Mouse (Mus musculus) kidney, postnatal 25 days (tissue): ENCODE data around the gene Apoe.

Experiments used
- DNase-seq, 2 experiments: peaks; one replicate each; pipeline ENCODE4 v3.0.0; 2021; ENCODE audit warnings: mixed read lengths in 2 of 2

Apoe gene

GRCm38 (mm10) chr7:19716055-19716682 lies 17.2 kb upstream of the Apoe start:
- no peak for DNase-seq

DNA sequence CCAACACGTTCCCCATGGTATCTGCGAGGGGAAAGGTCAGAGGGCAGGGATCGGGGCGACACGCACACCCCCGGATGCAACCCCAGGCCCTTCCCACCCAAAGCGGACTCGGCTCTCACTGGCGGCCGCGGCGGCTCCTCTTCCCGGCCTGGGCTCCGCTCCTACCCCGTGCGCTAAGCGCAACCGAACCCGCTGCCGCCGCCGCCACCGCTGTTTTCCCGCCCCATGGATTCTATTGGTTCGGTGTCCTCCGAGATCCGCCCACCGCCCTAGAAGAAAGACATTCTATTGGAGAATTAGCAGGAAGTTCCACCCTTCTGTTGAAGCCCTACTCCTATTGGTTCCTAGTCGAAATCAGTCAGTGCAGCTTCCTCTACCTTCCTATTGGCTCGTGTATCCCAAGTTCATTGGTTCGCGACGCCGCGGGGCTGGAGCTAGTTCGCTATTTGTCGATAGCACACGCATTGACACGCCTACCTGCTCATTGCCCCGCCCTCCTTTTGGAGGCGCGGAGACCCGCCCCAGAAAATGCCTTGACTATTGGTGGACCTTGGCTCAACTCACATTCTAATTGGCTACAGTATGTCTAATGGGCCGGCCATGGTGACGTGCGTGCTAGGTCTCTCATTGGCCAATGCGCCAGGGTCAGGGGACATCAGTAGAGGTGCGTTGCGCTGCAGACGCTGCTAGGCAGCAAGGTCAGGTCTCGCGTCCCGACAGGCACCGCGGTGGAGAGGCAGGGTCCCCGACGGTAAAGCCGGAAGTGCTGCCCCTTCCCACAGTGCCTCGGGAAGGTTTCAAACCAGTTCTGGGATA lies 16.5 kb upstream of the Apoe start, which contains the start of gene Tomm40:
Gene Tomm40, minus strand, starts transcription at position 200 of the 816 bp plus-strand sequence.
- DNase-seq: peak; percentile 100

- no peak for DNase-seq
These were observed 15.8 kb upstream of the Apoe start for GRCm38 (mm10) chr7:19714836-19715235.

GRCm38 (mm10) chr7:19713598-19713997 lies 14.6 kb upstream of the Apoe start:
- DNase-seq: no peak

- peak in 1 of 2 experiments; percentile 26 for DNase-seq
These were observed 14.2 kb upstream of the Apoe start for GRCm38 (mm10) chr7:19713196-19713595.

- DNase-seq: peak in 1 of 2 experiments; percentile 27
These were observed 13.4 kb upstream of the Apoe start for GRCm38 (mm10) chr7:19712414-19712813.

DNA sequence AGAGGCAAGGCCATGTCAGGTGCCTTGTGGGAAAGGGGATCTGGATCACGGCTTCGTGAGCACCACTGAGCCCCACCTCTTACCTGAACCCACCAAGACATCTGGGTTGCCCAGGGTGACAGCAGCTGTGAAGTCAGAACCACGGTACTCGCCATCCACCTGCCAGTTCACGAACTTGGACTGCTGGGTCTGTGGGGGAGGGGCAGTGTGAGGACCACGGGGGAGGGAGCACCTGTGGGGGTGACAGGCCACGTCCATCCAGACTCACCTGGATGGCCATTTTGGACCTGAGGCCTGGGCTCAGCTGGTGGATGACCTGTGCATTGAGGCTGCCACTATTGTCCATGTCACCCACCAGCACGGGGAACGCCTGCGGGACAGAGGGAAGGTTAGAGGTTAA lies 11.7 kb upstream of the Apoe start:
- no peak for DNase-seq

- no peak for DNase-seq
These were observed 6.3 kb upstream of the Apoe start for GRCm38 (mm10) chr7:19705271-19705670.

DNA sequence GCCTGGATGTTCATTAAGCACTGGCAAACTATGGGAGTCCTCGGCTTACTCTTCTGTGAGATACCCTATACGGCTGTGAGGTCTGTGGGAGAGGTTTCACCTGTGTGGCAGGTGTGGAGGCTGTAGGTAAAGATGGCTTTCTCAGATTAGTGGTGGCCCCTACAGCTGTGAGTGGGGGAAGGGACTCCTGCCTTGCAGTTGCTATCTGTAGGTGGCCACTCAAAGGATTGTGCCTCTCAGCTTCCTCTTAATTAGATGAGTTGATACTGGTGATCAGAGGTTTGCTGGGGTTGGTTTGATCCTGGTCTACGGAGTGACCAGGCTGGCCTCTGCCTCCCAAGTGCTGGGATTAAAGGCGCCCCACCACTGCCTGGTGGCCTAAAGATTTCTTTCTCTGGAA lies 5.5 kb upstream of the Apoe start:
- DNase-seq: no peak

GRCm38 (mm10) chr7:19702859-19703555 lies 4.0 kb upstream of the Apoe start:
- no peak for DNase-seq

DNA sequence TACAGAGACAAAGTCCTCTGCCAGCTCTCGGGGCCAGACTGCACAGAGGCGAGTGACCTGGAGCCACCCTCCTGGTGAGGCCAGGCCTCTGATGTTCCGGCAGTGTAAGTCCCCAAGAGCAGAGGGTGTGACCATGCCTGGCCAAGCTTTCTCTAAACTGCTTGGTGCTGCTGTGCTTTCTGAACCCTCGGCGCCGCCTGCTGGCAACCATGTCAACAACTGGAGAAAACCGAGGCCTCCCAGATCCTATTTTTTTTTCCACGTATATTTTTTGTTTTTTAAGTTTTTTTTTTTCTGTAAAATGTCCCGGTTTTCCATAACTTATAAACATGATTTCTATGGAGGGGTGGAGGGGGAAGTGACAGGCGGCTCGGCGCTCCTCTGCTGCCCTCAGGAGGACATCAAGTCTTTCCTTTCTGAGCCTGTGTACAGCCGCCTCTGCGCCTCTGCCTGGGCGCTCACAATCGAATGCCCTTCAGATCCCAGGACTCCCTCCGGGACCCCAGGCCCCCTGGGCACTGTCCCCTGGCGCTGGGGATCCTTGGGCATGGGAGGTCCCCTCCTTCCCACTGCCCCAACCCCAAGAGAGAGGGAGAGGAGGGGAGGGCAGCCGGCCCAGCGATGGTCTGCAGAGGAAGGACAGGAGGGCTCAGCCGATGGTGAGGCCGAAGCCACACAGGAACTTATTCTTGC lies 2.2 kb upstream of the Apoe start:
- peak; percentile 91 to 94 for DNase-seq

DNA sequence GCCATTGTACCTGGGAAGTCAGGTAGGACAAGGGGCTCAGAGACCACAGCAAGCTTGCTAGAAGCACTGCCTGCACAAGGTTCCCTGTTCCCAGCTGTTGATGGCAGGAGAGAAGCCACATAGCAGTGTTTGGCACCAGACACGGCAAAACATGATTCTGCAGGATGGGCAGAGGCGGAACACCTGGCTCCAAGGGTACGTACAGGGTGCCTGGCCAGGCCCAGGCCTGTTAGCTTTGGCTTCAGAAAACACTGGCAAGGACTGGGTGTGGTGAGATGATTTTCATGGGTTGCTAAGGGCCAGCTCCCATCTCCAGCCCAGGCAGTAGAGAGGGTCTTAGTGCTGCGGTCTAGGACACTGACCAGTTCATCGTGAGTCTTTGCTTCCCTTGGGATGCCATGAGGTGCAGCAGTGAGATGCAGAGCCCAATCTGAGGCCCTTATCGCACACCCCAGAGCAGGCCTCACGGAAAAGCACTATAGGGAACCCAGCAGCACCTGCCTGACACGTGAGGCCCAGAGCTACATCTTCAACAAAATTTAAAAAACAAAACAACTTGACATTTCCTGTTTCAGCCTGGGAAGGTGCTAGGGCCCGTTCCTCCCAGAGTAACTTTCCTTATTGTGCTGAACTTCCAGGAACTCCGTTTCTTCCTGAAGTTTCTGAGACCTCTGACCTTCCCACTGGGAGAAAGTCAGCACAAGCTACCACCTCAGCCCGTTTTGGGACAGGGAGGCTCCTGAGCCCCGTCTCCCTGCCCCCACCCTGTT lies 1.5 kb upstream of the Apoe start:
- no peak for DNase-seq

GRCm38 (mm10) chr7:19699827-19700148 lies 800 bp upstream of the Apoe start:
- DNase-seq: no peak

GRCm38 (mm10) chr7:19697949-19698906 lies 760 bp downstream of the Apoe start:
- DNase-seq: peak; percentile 65 to 70

DNA sequence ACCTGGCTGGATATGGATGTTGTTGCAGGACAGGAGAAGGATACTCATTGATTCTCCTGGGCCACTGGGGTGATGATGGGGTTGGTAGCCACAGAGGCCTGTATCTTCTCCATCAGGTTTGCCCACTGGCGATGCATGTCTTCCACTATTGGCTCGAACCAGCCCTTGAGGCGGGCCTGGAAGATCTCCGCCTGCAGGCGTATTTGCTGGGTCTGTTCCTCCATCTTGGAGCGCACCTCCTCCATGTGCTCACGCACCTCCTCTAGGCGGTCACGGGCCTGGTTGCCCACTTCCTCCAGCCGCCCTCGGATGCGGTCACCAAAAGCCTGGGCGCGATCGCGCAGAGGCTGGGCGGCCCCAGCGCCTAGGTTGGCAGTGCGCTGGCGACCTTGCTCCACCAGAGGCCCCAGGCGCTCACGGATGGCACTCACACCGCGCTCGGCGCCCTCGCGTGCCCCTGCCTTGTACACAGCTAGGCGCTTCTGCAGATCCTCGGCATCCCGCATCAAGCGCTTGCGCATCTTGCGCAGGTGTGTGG lies 2.6 kb downstream of the Apoe start:
- no peak for DNase-seq

GRCm38 (mm10) chr7:19695881-19696280 lies 3.1 kb downstream of the Apoe start:
- no peak for DNase-seq

GRCm38 (mm10) chr7:19695213-19695594 lies 3.8 kb downstream of the Apoe start:
- no peak for DNase-seq

DNA sequence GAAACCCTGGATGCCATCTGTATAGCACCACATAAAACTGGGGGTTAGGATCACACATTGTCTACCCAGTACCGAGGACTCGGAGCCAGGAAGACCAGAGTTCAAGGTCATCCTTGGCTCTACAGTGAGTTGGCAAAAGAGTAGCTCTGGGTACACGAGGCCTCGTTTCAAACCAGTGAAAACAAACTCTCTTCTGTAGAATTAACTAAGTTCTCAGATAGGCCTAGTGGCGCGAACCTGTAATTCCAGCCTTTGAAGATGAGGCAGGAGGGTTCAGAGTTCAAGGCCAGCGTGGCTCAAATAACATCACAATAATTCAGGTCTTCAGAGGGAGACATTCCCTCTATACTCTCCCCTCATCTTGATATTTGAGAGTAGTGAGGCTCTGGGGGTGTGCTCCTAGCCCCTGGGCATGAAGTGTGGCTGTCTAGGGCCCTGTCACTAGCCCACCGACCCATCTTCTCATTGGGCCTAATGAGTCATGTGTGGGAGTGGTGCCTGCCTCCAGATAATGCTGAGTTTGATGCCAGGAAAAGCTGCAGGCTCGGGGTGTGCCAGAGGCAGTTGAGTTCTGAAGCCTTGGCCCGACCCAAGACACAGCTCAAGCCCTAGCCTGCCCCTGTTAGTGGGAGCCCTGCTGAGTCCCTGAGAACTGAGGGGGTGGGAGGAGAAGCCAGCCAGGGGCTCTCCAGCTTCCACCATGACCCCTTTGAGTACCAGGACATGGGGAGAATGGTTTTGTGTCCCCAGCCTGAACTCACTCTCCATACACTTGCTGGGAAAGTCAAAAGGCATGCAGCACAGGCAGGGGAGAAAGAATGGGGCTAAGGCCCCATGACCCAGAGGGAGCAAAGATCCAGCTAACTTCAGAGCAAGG lies 4.4 kb downstream of the Apoe start:
- no peak for DNase-seq

- DNase-seq: peak; percentile 59 to 80
These were observed 5.6 kb downstream of the Apoe start for GRCm38 (mm10) chr7:19693421-19693820.
